Mouse (Mus musculus): ENCODE results near the gene Rbm47. TPM values are rescaled to one million over a fixed set of nuclear protein-coding genes. Genes with fewer than 3 reads are reported as not detected.
A peak's percentile ranks its signal among the peaks of the same experiment; 100 is the strongest.

The Rbm47 gene
- polyA plus RNA-seq, 1 experiment from 2014 or later, result 53.2 TPM

DNA sequence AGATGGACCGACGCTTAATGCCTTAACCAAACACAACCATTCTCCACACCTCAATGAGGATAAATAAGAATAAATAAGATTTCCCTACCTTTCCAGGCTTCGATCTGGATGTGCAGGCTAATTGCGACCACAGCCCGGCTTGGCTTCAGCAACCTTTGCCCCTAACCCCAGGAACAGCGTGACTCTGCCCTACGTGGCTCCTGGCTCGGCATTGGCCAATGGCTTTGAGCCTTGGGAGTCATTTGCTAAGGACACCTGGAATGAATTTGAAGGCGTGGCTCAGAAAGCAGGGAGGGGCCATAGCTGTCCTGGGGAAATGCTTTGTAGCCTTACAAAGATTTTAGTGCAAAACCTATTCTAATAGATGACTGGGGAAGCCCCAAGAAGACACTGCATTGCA lies 118.5 kb downstream of the Rbm47 start:
- 43% methylated on average over 9 of the region's 9 CpGs for WGBS
- no peaks in the 10 kb centered on the region for H3K27me3 ChIP-seq (ENCODE audit: control insufficient read depth, insufficient read depth, low read length)
- peak overlapping the region; percentile 15; the same call in 1 of the 2 replicates for H3K4me3 ChIP-seq (ENCODE audit: low read depth, low read length)
- H3K4me1 ChIP-seq (ENCODE audit: control insufficient read depth, insufficient read depth, low read length), result no peaks in the 10 kb centered on the region
- no peaks in the 10 kb centered on the region for H3K9me3 ChIP-seq (ENCODE audit: control insufficient read depth, low read depth, low read length)
- no peaks in the 10 kb centered on the region for H3K36me3 ChIP-seq (ENCODE audit: control insufficient read depth, insufficient read depth, low read length)
- peak; percentile 74; the same call in 1 of the 2 replicates for ATAC-seq (ENCODE audit: insufficient number of reproducible peaks, insufficient read depth, low FRiP score, low read depth)
- no peak overlapping the region for H3K9ac ChIP-seq (replicated peaks; ENCODE audit: low read depth, low read length)
- H3K4me2 ChIP-seq (replicated peaks; ENCODE audit: low read depth, low read length), result no peak overlapping the region
- H3K27ac ChIP-seq (ENCODE audit: low read length), result no peak overlapping the region

- no peaks in the 10 kb centered on the region for H3K4me1 ChIP-seq (ENCODE audit: control insufficient read depth, insufficient read depth, low read length)
- no peaks in the 10 kb centered on the region for H3K36me3 ChIP-seq (ENCODE audit: control insufficient read depth, insufficient read depth, low read length)
- peak overlapping the region; percentile 13 for H3K4me2 ChIP-seq (replicated peaks; ENCODE audit: low read depth, low read length)
- peak overlapping the region; percentile 15; the same call in 1 of the 2 replicates for H3K4me3 ChIP-seq (ENCODE audit: low read depth, low read length)
- H3K27me3 ChIP-seq (ENCODE audit: control insufficient read depth, insufficient read depth, low read length), result no peaks in the 10 kb centered on the region
- H3K9ac ChIP-seq (replicated peaks; ENCODE audit: low read depth, low read length), result no peak overlapping the region
- H3K9me3 ChIP-seq (ENCODE audit: control insufficient read depth, low read depth, low read length), result no peaks in the 10 kb centered on the region
- ATAC-seq (ENCODE audit: insufficient number of reproducible peaks, insufficient read depth, low FRiP score, low read depth), result peak; percentile 73; the same call in 1 of the 2 replicates
- 75% methylated on average over 20 of the region's 20 CpGs for WGBS
- peak overlapping the region; percentile 59; the same call in 1 of the 2 replicates for H3K27ac ChIP-seq (ENCODE audit: low read length)
Observed at GRCm38 (mm10) chr5:66052777-66053548, 120.0 kb downstream of the Rbm47 start.

- no peak overlapping the region for H3K9ac ChIP-seq (replicated peaks; ENCODE audit: low read depth, low read length)
- H3K36me3 ChIP-seq (ENCODE audit: control insufficient read depth, insufficient read depth, low read length), result no peaks in the 10 kb centered on the region
- H3K4me3 ChIP-seq (ENCODE audit: low read depth, low read length), result no peak overlapping the region
- no peaks in the 10 kb centered on the region for H3K4me1 ChIP-seq (ENCODE audit: control insufficient read depth, insufficient read depth, low read length)
- WGBS, result 72% methylated on average over 5 of the region's 5 CpGs
- no peaks in the 10 kb centered on the region for H3K27me3 ChIP-seq (ENCODE audit: control insufficient read depth, insufficient read depth, low read length)
- H3K4me2 ChIP-seq (replicated peaks; ENCODE audit: low read depth, low read length), result no peak overlapping the region
- H3K9me3 ChIP-seq (ENCODE audit: control insufficient read depth, low read depth, low read length), result no peaks in the 10 kb centered on the region
- H3K27ac ChIP-seq (ENCODE audit: low read length), result no peak overlapping the region
- ATAC-seq (ENCODE audit: insufficient number of reproducible peaks, insufficient read depth, low FRiP score, low read depth), result no peak
Observed at GRCm38 (mm10) chr5:66050841-66051240, 122.1 kb downstream of the Rbm47 start.

DNA sequence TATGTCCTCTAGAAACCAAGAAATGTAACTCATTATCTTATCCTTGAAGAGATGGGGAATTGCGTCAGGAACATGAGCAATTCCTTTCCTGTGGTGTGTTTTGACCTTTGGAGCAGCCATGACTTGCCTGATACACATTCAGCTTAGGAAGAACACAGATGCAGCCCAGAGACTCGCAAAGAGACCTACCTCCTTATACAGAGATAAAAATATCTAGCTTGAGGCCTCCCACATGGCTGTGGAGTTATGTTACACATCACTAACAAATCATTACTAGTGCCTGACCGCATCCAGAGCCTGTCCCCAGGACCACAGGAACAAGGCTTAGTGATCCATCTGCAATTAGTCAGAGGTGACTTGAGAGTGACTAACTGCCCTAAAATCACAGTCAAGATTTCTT lies 126.6 kb downstream of the Rbm47 start:
- Histone ChIP-seq H3K27ac (ENCODE audit: low read length) (no peak overlapping the region), H3K4me3 (ENCODE audit: low read depth, low read length) (no peak overlapping the region), H3K9ac (replicated peaks; ENCODE audit: low read depth, low read length) (no peak overlapping the region), H3K4me2 (replicated peaks; ENCODE audit: low read depth, low read length) (no peak overlapping the region), H3K27me3 (ENCODE audit: control insufficient read depth, insufficient read depth, low read length) (no peaks in the 10 kb centered on the region), H3K36me3 (ENCODE audit: control insufficient read depth, insufficient read depth, low read length) (no peaks in the 10 kb centered on the region), H3K9me3 (ENCODE audit: control insufficient read depth, low read depth, low read length) (no peaks in the 10 kb centered on the region), H3K4me1 (ENCODE audit: control insufficient read depth, insufficient read depth, low read length) (no peaks in the 10 kb centered on the region)
- WGBS, result 67% methylated on average over 3 of the region's 3 CpGs
- no peak for ATAC-seq (ENCODE audit: insufficient number of reproducible peaks, insufficient read depth, low FRiP score, low read depth)

- Histone ChIP-seq H3K4me2 (replicated peaks; ENCODE audit: low read depth, low read length) (no peak overlapping the region; the same call in 1 of the 2 replicates), H3K9me3 (ENCODE audit: control insufficient read depth, low read depth, low read length) (no peaks in the 10 kb centered on the region), H3K27ac (ENCODE audit: low read length) (peak overlapping the region; percentile 77), H3K4me1 (ENCODE audit: control insufficient read depth, insufficient read depth, low read length) (no peaks in the 10 kb centered on the region), H3K27me3 (ENCODE audit: control insufficient read depth, insufficient read depth, low read length) (no peaks in the 10 kb centered on the region), H3K4me3 (ENCODE audit: low read depth, low read length) (no peak overlapping the region), H3K36me3 (ENCODE audit: control insufficient read depth, insufficient read depth, low read length) (no peaks in the 10 kb centered on the region), H3K9ac (replicated peaks; ENCODE audit: low read depth, low read length) (no peak overlapping the region)
- ATAC-seq (ENCODE audit: insufficient number of reproducible peaks, insufficient read depth, low FRiP score, low read depth), result peak; percentile 68
- 71% methylated on average over 3 of the region's 3 CpGs for WGBS
Observed at GRCm38 (mm10) chr5:66043897-66044296, 129.0 kb downstream of the Rbm47 start.

GRCm38 (mm10) chr5:66042651-66043340 lies 130.1 kb downstream of the Rbm47 start:
- H3K4me3 ChIP-seq (ENCODE audit: low read depth, low read length), result no peak overlapping the region
- no peaks in the 10 kb centered on the region for H3K36me3 ChIP-seq (ENCODE audit: control insufficient read depth, insufficient read depth, low read length)
- H3K27ac ChIP-seq (ENCODE audit: low read length), result peak overlapping the region; percentile 78
- WGBS, result 49% methylated on average over 10 of the region's 10 CpGs
- H3K4me2 ChIP-seq (replicated peaks; ENCODE audit: low read depth, low read length), result no peak overlapping the region
- no peaks in the 10 kb centered on the region for H3K4me1 ChIP-seq (ENCODE audit: control insufficient read depth, insufficient read depth, low read length)
- H3K27me3 ChIP-seq (ENCODE audit: control insufficient read depth, insufficient read depth, low read length), result no peaks in the 10 kb centered on the region
- H3K9me3 ChIP-seq (ENCODE audit: control insufficient read depth, low read depth, low read length), result no peaks in the 10 kb centered on the region
- H3K9ac ChIP-seq (replicated peaks; ENCODE audit: low read depth, low read length), result no peak overlapping the region
- ATAC-seq (ENCODE audit: insufficient number of reproducible peaks, insufficient read depth, low FRiP score, low read depth), result peak; percentile 86

DNA sequence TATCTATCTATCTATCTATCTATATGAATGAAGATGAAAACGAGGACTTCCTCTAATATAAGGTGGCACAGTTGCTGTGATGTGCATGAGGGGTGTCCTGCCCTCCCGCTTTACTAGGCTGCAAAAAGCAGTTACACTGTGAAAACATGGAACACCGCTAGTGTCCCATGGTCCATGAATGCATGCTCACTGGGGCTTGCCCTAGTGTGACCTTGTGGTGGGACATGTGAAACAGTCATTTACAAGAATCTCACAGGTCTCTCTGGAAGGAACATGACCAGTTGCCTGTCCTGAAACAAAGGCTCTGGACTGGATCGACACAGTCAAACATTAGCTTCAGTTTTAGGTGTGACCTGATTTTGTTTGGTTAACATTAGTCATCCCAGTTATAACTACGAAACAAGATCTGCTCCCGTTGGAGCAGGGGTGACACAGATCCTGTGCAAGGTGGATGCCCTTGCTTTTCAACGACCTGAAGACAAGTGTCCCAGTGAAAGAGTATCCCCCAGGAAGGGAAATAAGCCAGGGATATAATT lies 132.1 kb downstream of the Rbm47 start:
- H3K4me1 ChIP-seq (ENCODE audit: control insufficient read depth, insufficient read depth, low read length), result peaks cover 18% of the 10 kb centered on the region
- WGBS, result 77% methylated on average over 7 of the region's 7 CpGs
- H3K36me3 ChIP-seq (ENCODE audit: control insufficient read depth, insufficient read depth, low read length), result no peaks in the 10 kb centered on the region; the same call in 1 of the 2 replicates
- ATAC-seq (ENCODE audit: insufficient number of reproducible peaks, insufficient read depth, low FRiP score, low read depth), result no peak
- H3K9me3 ChIP-seq (ENCODE audit: control insufficient read depth, low read depth, low read length), result no peaks in the 10 kb centered on the region
- no peak overlapping the region for H3K4me3 ChIP-seq (ENCODE audit: low read depth, low read length)
- H3K9ac ChIP-seq (replicated peaks; ENCODE audit: low read depth, low read length), result no peak overlapping the region
- no peaks in the 10 kb centered on the region for H3K27me3 ChIP-seq (ENCODE audit: control insufficient read depth, insufficient read depth, low read length)
- H3K4me2 ChIP-seq (replicated peaks; ENCODE audit: low read depth, low read length), result no peak overlapping the region
- H3K27ac ChIP-seq (ENCODE audit: low read length), result peak overlapping the region; percentile 64; the same call in 1 of the 2 replicates

GRCm38 (mm10) chr5:66039813-66040212 lies 133.1 kb downstream of the Rbm47 start:
- no peak overlapping the region for H3K4me3 ChIP-seq (ENCODE audit: low read depth, low read length)
- no peak overlapping the region for H3K4me2 ChIP-seq (replicated peaks; ENCODE audit: low read depth, low read length)
- H3K9ac ChIP-seq (replicated peaks; ENCODE audit: low read depth, low read length), result no peak overlapping the region
- H3K27me3 ChIP-seq (ENCODE audit: control insufficient read depth, insufficient read depth, low read length), result no peaks in the 10 kb centered on the region
- H3K27ac ChIP-seq (ENCODE audit: low read length), result no peak overlapping the region
- no peaks in the 10 kb centered on the region; the same call in 1 of the 2 replicates for H3K36me3 ChIP-seq (ENCODE audit: control insufficient read depth, insufficient read depth, low read length)
- no peak for ATAC-seq (ENCODE audit: insufficient number of reproducible peaks, insufficient read depth, low FRiP score, low read depth)
- H3K9me3 ChIP-seq (ENCODE audit: control insufficient read depth, low read depth, low read length), result no peaks in the 10 kb centered on the region
- peaks cover 20% of the 10 kb centered on the region for H3K4me1 ChIP-seq (ENCODE audit: control insufficient read depth, insufficient read depth, low read length)
- 79% methylated on average over 2 of the region's 2 CpGs for WGBS

Data from stomach, embryonic 14.5 days (tissue).